Mouse (Mus musculus) neural tube, embryonic 12.5 days (tissue): Measurements from ENCODE around the gene Tmem214. TPM values are rescaled to one million over a fixed set of nuclear protein-coding genes. Genes with fewer than 3 reads are reported as not detected.
"Not testable (repeated sequence)": the region's sequence is repeated elsewhere in the genome, so short reads cannot be mapped to it uniquely, and the experiment has no call there.

Experiments
- ATAC-seq: fragments of 200-750 bp; cut with Nextera tagmentation; 2 replicates; pipeline ENCODE4 v1.8.0; 2017; ENCODE audit warnings: low read depth, mild to moderate bottlenecking, moderate TSS enrichment, moderate library complexity; ENCODE audit not compliant: low FRiP score
- H3K27ac ChIP-seq: fragments of 300-500 bp; sonication (generic); 2 replicates; pipeline ENCODE4 v1.5.1; 2016
- H3K27me3 ChIP-seq: fragments of 300-500 bp; sonication (generic); replicated peaks from 2 replicates; pipeline ENCODE4 v1.6.1; 2016; ENCODE audit warnings: mild to moderate bottlenecking
- H3K36me3 ChIP-seq: fragments of 300-500 bp; sonication (generic); 2 replicates; pipeline ENCODE4 v1.6.1; 2016; ENCODE audit warnings: mild to moderate bottlenecking
- H3K4me1 ChIP-seq: fragments of 300-500 bp; sonication (generic); 2 replicates; pipeline ENCODE4 v1.6.1; 2016
- H3K4me2 ChIP-seq: fragments of 300-500 bp; sonication (generic); replicated peaks from 2 replicates; pipeline ENCODE4 v1.6.1; 2016; ENCODE audit warnings: mild to moderate bottlenecking
- H3K4me3 ChIP-seq: fragments of 300-500 bp; sonication (generic); 2 replicates; pipeline ENCODE4 v1.5.1; 2016
- H3K9ac ChIP-seq: fragments of 300-500 bp; sonication (generic); 2 replicates; pipeline ENCODE4 v1.6.1; 2016; ENCODE audit warnings: mild to moderate bottlenecking
- H3K9me3 ChIP-seq: fragments of 300-500 bp; sonication (generic); 2 replicates; pipeline ENCODE4 v1.6.1; 2016; ENCODE audit warnings: mild to moderate bottlenecking
- WGBS: fragments of 180-500 bp; shearing (Covaris S2); methylation state at CpG from one replicate; pipeline ENCODE4 v1.1.7; 2016; 5-methylcytosine and 5-hydroxymethylcytosine counted together
- polyA plus RNA-seq: library from polyadenylated mRNA; unstranded; fragments of >200 nt; fragmentation: Nextera tagmentation; extraction: Ambion mirVana; gene quantifications from 2 replicates; pipeline ENCODE4 v1.2.1, GENCODE M21; 2016

Tmem214 gene
- polyA plus RNA-seq, 1 experiment from 2014 or later: 61.4 TPM

- H3K4me1 ChIP-seq, H3K9me3 ChIP-seq, ATAC-seq, H3K27ac ChIP-seq, H3K9ac ChIP-seq, H3K4me2 ChIP-seq, H3K4me3 ChIP-seq, H3K27me3 ChIP-seq: not testable (repeated sequence)
- WGBS: 82% methylated on average over 4 of the region's 4 CpGs
- peaks cover 12% of the 10 kb centered on the region for H3K36me3 ChIP-seq
These were observed 14.0 kb downstream of the Tmem214 start for GRCm38 (mm10) chr5:30881839-30882238.

GRCm38 (mm10) chr5:30886209-30886608 is 18.4 kb downstream of the Tmem214 start:
- no peak for ATAC-seq
- Histone ChIP-seq H3K4me1 (peaks cover 15% of the 10 kb centered on the region), H3K27me3 (no peaks in the 10 kb centered on the region), H3K4me2 (peak overlapping the region; percentile 72; the same call in 1 of the 2 replicates), H3K36me3 (peaks cover 7% of the 10 kb centered on the region), H3K4me3 (no peak overlapping the region), H3K9me3 (no peaks in the 10 kb centered on the region), H3K27ac (no peak overlapping the region), H3K9ac (no peak overlapping the region)
- WGBS: 57% methylated on average over 4 of the region's 4 CpGs

GRCm38 (mm10) chr5:30886731-30887130 is 18.9 kb downstream of the Tmem214 start:
- H3K36me3 ChIP-seq: peaks cover 12% of the 10 kb centered on the region
- H3K4me3 ChIP-seq: peak overlapping the region; percentile 82
- WGBS: 31% methylated on average over 5 of the region's 5 CpGs
- H3K9me3 ChIP-seq: no peaks in the 10 kb centered on the region
- H3K4me1 ChIP-seq: peaks cover 15% of the 10 kb centered on the region
- no peak overlapping the region for H3K27ac ChIP-seq
- H3K4me2 ChIP-seq: peak overlapping the region; percentile 72
- no peak for ATAC-seq
- H3K9ac ChIP-seq: peak overlapping the region; percentile 58
- no peaks in the 10 kb centered on the region for H3K27me3 ChIP-seq

GRCm38 (mm10) chr5:30887331-30887761 is 19.5 kb downstream of the Tmem214 start:
- Histone ChIP-seq H3K4me1 (peaks cover 15% of the 10 kb centered on the region), H3K4me2 (peak overlapping the region; percentile 72), H3K4me3 (peak overlapping the region; percentile 82), H3K9me3 (no peaks in the 10 kb centered on the region), H3K27me3 (no peaks in the 10 kb centered on the region), H3K27ac (peak overlapping the region; percentile 83), H3K36me3 (peaks cover 19% of the 10 kb centered on the region), H3K9ac (peak overlapping the region; percentile 58)
- 0% methylated on average over 19 of the region's 19 CpGs for WGBS
- ATAC-seq: peak; percentile 46

GRCm38 (mm10) chr5:30887858-30888336 is 20.1 kb downstream of the Tmem214 start:
- H3K9me3 ChIP-seq: no peaks in the 10 kb centered on the region
- H3K27me3 ChIP-seq: no peaks in the 10 kb centered on the region
- peak overlapping the region; percentile 83 for H3K27ac ChIP-seq
- H3K4me1 ChIP-seq: peaks cover 15% of the 10 kb centered on the region
- peak overlapping the region; percentile 58 for H3K9ac ChIP-seq
- peak; percentile 86 for ATAC-seq
- H3K36me3 ChIP-seq: peaks cover 24% of the 10 kb centered on the region
- WGBS: under 1% methylated on average over 28 of the region's 28 CpGs
- H3K4me2 ChIP-seq: peak overlapping the region; percentile 72
- H3K4me3 ChIP-seq: peak overlapping the region; percentile 82

- under 1% methylated on average over 39 of the region's 42 CpGs for WGBS
- H3K4me2 ChIP-seq: peak within 1 kb of the TSS; percentile 72
- H3K4me3 ChIP-seq: peak within 1 kb of the TSS; percentile 82
- peak; percentile 94 for ATAC-seq
- H3K4me1 ChIP-seq: peaks cover 15% of the 10 kb centered on the region
- peak within 1 kb of the TSS; percentile 90 for H3K27ac ChIP-seq
- H3K27me3 ChIP-seq: no peaks in the 10 kb centered on the region
- peaks cover 30% of the 10 kb centered on the region for H3K36me3 ChIP-seq
- H3K9ac ChIP-seq: peak within 1 kb of the TSS; percentile 91
- H3K9me3 ChIP-seq: no peaks in the 10 kb centered on the region
These were observed 20.7 kb downstream of the Tmem214 start, which contains the start of gene Agbl5 for GRCm38 (mm10) chr5:30888337-30889087. Gene Agbl5 (plus strand): TSS chr5:30888694.

GRCm38 (mm10) chr5:30889088-30889754 is 21.4 kb downstream of the Tmem214 start:
- peak overlapping the region; percentile 91 for H3K9ac ChIP-seq
- no peaks in the 10 kb centered on the region for H3K27me3 ChIP-seq
- peak; percentile 35 for ATAC-seq
- peak overlapping the region; percentile 90 for H3K27ac ChIP-seq
- peak overlapping the region; percentile 72 for H3K4me2 ChIP-seq
- no peaks in the 10 kb centered on the region for H3K9me3 ChIP-seq
- WGBS: 2% methylated on average over 27 of the region's 42 CpGs
- peaks cover 15% of the 10 kb centered on the region for H3K4me1 ChIP-seq
- H3K4me3 ChIP-seq: peak overlapping the region; percentile 82
- H3K36me3 ChIP-seq: peaks cover 37% of the 10 kb centered on the region

GRCm38 (mm10) chr5:30890375-30890774 is 22.6 kb downstream of the Tmem214 start:
- peak overlapping the region; percentile 72 for H3K4me2 ChIP-seq
- H3K4me1 ChIP-seq: peaks cover 15% of the 10 kb centered on the region
- H3K27ac ChIP-seq: no peak overlapping the region
- H3K9me3 ChIP-seq: no peaks in the 10 kb centered on the region
- peak overlapping the region; percentile 91 for H3K9ac ChIP-seq
- 87% methylated on average over 7 of the region's 7 CpGs for WGBS
- no peak for ATAC-seq
- no peaks in the 10 kb centered on the region for H3K27me3 ChIP-seq
- H3K4me3 ChIP-seq: no peak overlapping the region
- H3K36me3 ChIP-seq: peaks cover 49% of the 10 kb centered on the region

- H3K4me3 ChIP-seq: no peak overlapping the region
- H3K27me3 ChIP-seq: no peaks in the 10 kb centered on the region
- peaks cover 51% of the 10 kb centered on the region for H3K36me3 ChIP-seq
- H3K4me1 ChIP-seq: peaks cover 18% of the 10 kb centered on the region
- no peak for ATAC-seq
- H3K9me3 ChIP-seq: no peaks in the 10 kb centered on the region
- WGBS: 96% methylated on average over 5 of the region's 5 CpGs
- no peak overlapping the region for H3K9ac ChIP-seq
- no peak overlapping the region for H3K27ac ChIP-seq
- H3K4me2 ChIP-seq: no peak overlapping the region
These were observed 34.0 kb downstream of the Tmem214 start for GRCm38 (mm10) chr5:30901860-30902259.

- under 1% methylated on average over 58 of the region's 58 CpGs for WGBS
- ATAC-seq: peak; percentile 91
- H3K27me3 ChIP-seq: no peaks in the 10 kb centered on the region
These were observed 39.7 kb downstream of the Tmem214 start, which contains the start of gene Ost4 for GRCm38 (mm10) chr5:30907413-30908059. Gene Ost4 (minus strand): TSS chr5:30907788.

GRCm38 (mm10) chr5:30908426-30909299 is 40.9 kb downstream of the Tmem214 start:
- Histone ChIP-seq H3K27me3 (no peaks in the 10 kb centered on the region), H3K27ac (peak overlapping the region; percentile 54; the same call in 1 of the 2 replicates), H3K9me3 (no peaks in the 10 kb centered on the region), H3K9ac (peak overlapping the region; percentile 79; the same call in 1 of the 2 replicates), H3K36me3 (peaks cover 24% of the 10 kb centered on the region), H3K4me3 (peak overlapping the region; percentile 66; the same call in 1 of the 2 replicates), H3K4me1 (peaks cover 44% of the 10 kb centered on the region), H3K4me2 (peak overlapping the region; percentile 79)
- ATAC-seq: no peak
- WGBS: 53% methylated on average over 13 of the region's 13 CpGs

More at GRCm38 (mm10) chr5:30907413-30908059, 39.7 kb downstream of the Tmem214 start, which contains the start of gene Ost4:
- Histone ChIP-seq H3K9ac (peak within 1 kb of the TSS; percentile 79), H3K9me3 (no peaks in the 10 kb centered on the region), H3K4me1 (peaks cover 33% of the 10 kb centered on the region), H3K36me3 (peaks cover 34% of the 10 kb centered on the region), H3K27ac (peak within 1 kb of the TSS; percentile 54), H3K4me3 (peak within 1 kb of the TSS; percentile 66), H3K4me2 (peak within 1 kb of the TSS; percentile 79)
